Mouse (Mus musculus): Measurements from ENCODE around the gene Ogfod1. TPM values are rescaled to one million over a fixed set of nuclear protein-coding genes. Genes with fewer than 3 reads are reported as not detected.

Gene Ogfod1
- polyA plus RNA-seq, 1 experiment from 2014 or later: 5.4 TPM

DNA sequence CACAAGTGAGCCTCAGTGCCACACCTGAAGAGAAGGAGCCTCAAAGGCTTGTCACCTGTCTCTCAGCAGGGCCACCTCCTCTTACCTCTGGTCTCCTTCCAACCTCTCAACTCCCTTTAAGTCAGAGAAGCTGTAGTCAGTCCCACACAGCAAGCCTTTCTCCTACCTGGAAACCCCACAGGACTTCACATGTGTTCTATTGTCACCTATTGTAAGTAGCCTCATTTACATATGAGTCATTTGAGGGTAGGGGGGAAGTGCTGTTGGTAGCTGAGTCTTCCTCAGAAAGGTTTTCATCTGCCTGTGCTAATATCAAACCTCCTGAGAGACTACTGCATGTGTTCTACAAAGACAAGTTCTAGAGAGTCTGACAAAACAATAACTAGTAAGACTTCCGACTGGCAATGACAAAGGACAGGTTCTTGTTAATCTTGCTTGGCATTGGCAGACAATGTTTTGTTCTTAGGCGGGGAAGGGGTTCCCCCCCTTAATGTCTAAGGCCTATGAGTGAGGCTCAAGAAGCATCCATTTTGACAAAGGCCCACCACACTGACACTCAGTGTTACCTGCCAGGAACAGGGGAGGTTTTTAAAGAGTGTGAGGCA is 26.8 kb upstream of the Ogfod1 start:
- Histone ChIP-seq H3K4me3 (ENCODE audit: low read depth, low read length) (no peak overlapping the region), H3K4me1 (replicated peaks; ENCODE audit: control insufficient read depth, insufficient read depth) (peaks cover 10% of the 10 kb centered on the region), H3K27me3 (ENCODE audit: control insufficient read depth, insufficient read depth, low read length) (no peaks in the 10 kb centered on the region), H3K27ac (replicated peaks) (0 out of 2 replicates have a peak overlapping the region, but pooled peaks have one; percentile 40), H3K9ac (ENCODE audit: low read length) (no peak overlapping the region; the same call in 1 of the 2 replicates), H3K36me3 (ENCODE audit: control insufficient read depth, insufficient read depth, low read length) (no peaks in the 10 kb centered on the region), H3K9me3 (ENCODE audit: control insufficient read depth, low read length) (no peaks in the 10 kb centered on the region), H3K4me2 (replicated peaks; ENCODE audit: low read depth) (peak overlapping the region; percentile 23)
- ATAC-seq (ENCODE audit: low FRiP score, low TSS enrichment) (no peak), DNase-seq (ENCODE audit: low spot score) (no peak)
- no peak for TF ChIP-seq CTCF (IDR thresholded peaks at IDR 0.05; ENCODE audit: low read depth)
- no peak for TF ChIP-seq EP300 (optimal IDR thresholded peaks at IDR 0.05)
- WGBS: 37% methylated on average over 2 of the region's 2 CpGs

DNA sequence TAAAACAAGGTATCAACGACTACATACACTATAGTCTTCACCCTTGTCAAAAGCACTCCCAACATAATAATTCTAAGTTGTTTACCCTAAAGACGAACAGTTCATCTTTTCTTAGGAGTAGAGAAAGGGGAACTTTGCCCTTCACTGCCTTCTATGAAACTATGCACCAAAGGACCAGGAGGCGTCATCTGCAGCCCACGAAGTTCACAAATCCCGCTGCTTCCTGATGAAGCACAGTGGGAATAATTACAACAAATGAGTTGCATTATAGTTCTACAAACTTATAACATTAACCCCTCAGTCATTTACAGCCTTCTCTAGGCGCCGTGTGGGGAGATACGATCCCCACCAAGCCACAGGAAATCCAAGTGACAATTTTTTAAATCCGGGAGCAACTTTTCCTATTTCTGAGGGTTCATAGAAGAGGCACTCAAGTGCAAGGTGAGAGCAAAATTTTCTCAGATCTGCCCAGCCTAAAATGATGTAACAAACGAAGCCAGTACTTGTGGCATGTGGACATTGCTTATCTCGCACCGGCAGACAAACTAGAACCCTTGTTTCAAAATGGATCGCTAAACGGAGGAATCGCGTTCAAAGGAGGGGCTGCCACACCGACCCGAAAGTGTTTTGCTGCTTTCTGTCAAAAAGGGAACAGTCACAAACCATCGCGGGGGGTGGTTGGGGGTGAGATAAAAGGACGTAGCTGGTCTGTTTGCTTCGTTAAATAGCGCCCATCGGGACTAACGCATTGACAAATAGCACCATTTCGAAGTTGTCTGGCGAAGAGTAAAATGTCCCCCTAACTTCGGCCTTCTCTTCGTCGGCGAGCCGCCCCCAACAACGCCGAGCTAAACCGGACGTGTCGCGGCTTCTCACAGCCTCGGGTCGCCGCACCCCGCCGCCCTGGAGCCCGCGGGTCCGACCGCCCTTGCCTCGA is 25.7 kb upstream of the Ogfod1 start:
- Histone ChIP-seq H3K4me2 (replicated peaks; ENCODE audit: low read depth) (peak overlapping the region; percentile 97), H3K4me3 (ENCODE audit: low read depth, low read length) (peak overlapping the region; percentile 97), H3K4me1 (replicated peaks; ENCODE audit: control insufficient read depth, insufficient read depth) (peaks cover 10% of the 10 kb centered on the region), H3K27ac (replicated peaks) (peak overlapping the region; percentile 97), H3K9me3 (ENCODE audit: control insufficient read depth, low read length) (no peaks in the 10 kb centered on the region), H3K9ac (ENCODE audit: low read length) (peak overlapping the region; percentile 95), H3K36me3 (ENCODE audit: control insufficient read depth, insufficient read depth, low read length) (no peaks in the 10 kb centered on the region), H3K27me3 (ENCODE audit: control insufficient read depth, insufficient read depth, low read length) (no peaks in the 10 kb centered on the region)
- WGBS: 3% methylated on average over 48 of the region's 48 CpGs
- ATAC-seq (ENCODE audit: low FRiP score, low TSS enrichment): no peak
- TF ChIP-seq CTCF (IDR thresholded peaks at IDR 0.05; ENCODE audit: low read depth) (0 out of 2 replicates have a peak, but pooled peaks have one; percentile 4), EP300 (optimal IDR thresholded peaks at IDR 0.05) (no peak)
- DNase-seq (ENCODE audit: low spot score): no peak

DNA sequence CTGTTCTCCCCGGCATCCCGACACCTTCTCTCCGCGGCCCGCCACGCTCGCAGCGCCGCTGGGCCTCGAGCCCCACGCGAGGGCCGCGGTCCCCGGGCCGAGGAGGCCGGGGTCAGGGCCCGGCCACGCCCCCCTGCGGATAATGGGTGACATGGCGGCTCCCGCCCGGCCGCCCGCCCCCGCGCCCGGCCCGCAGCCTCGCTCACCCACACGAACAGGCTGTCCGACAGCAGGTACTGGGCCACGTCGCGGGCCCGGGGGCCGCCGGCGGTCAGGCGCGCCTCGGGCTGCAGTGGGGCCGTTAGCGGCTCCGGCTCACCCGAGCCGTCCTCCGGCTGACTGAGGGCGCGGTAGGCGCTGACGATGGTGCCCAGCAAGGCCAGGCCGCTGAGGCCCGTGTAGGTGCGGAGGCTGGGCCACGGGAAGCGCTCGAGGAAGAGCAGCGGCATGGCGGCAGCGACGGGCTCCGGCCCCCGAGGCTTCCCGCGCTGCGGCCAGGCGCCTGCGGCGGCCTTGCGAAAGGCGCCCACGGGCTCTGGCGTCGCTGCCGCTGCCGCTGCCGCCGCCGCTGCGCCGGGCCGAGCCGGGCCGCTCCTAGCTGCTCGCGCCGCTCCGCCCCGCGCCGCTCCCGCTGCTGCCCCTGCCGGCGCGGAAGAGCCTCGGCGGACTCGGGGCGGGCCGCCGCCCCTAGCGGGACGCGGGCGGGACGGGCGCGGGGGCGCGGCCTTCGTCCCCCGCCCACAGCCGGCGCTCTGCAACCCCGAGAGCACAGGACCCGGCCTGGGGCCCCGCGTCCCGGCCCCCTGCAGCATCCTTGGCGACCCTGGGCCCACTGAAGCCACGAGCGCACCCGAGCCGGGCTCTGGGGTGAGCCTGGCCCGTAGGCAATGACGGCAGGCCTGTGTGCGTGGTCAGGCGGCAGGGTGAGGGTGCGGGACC is 24.7 kb upstream of the Ogfod1 start, which contains the start of gene Amfr:
Gene Amfr, minus strand, starts transcription at position 830 of the 939 bp plus-strand sequence.
- Histone ChIP-seq H3K9me3 (ENCODE audit: control insufficient read depth, low read length) (no peaks in the 10 kb centered on the region), H3K27ac (replicated peaks) (peak within 1 kb of the TSS; percentile 97), H3K36me3 (ENCODE audit: control insufficient read depth, insufficient read depth, low read length) (no peaks in the 10 kb centered on the region), H3K4me2 (replicated peaks; ENCODE audit: low read depth) (peak within 1 kb of the TSS; percentile 97), H3K4me1 (replicated peaks; ENCODE audit: control insufficient read depth, insufficient read depth) (peaks cover 10% of the 10 kb centered on the region), H3K4me3 (ENCODE audit: low read depth, low read length) (peak within 1 kb of the TSS; percentile 97), H3K27me3 (ENCODE audit: control insufficient read depth, insufficient read depth, low read length) (no peaks in the 10 kb centered on the region), H3K9ac (ENCODE audit: low read length) (peak within 1 kb of the TSS; percentile 95)
- DNase-seq (ENCODE audit: low spot score): peak; percentile 78
- under 1% methylated on average over 65 of the region's 130 CpGs for WGBS
- ATAC-seq (ENCODE audit: low FRiP score, low TSS enrichment): peak; percentile 97
- TF ChIP-seq EP300 (optimal IDR thresholded peaks at IDR 0.05) (no peak), CTCF (IDR thresholded peaks at IDR 0.05; ENCODE audit: low read depth) (peak; percentile 51)

DNA sequence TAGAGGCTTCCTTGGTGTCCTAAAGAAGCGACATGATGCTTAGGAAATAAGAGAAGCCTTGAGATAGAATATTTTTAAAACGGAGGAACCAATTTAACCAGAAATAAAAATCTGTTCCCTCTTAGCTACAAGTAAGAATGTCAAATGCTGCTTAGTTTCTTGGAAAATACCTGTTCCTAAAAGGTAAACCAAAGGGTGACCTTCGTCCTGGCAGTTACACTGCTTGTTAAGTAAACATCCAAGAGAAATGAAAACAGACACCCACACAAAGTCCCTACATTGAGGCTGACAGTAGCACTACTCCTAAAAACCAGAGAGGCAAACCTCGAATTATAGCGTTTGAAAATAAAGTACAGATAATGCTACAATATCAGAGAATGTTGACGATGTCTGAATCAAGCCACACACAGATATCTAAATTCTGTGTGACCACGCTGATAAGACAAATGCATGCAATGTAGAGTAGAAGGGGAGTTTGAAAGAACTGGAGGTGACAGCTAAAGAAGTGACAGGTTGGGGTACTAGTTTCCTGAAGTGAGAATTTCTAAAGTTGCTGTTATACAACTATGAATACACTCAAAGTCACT is 23.9 kb upstream of the Ogfod1 start:
- H3K9me3 ChIP-seq (ENCODE audit: control insufficient read depth, low read length): no peaks in the 10 kb centered on the region
- peak overlapping the region; percentile 97 for H3K4me3 ChIP-seq (ENCODE audit: low read depth, low read length)
- peak overlapping the region; percentile 97 for H3K4me2 ChIP-seq (replicated peaks; ENCODE audit: low read depth)
- no peaks in the 10 kb centered on the region for H3K27me3 ChIP-seq (ENCODE audit: control insufficient read depth, insufficient read depth, low read length)
- peak overlapping the region; percentile 95 for H3K9ac ChIP-seq (ENCODE audit: low read length)
- TF ChIP-seq EP300 (optimal IDR thresholded peaks at IDR 0.05) (no peak), CTCF (IDR thresholded peaks at IDR 0.05; ENCODE audit: low read depth) (no peak)
- H3K36me3 ChIP-seq (ENCODE audit: control insufficient read depth, insufficient read depth, low read length): no peaks in the 10 kb centered on the region
- 28% methylated on average over 7 of the region's 7 CpGs for WGBS
- DNase-seq (ENCODE audit: low spot score) (no peak), ATAC-seq (ENCODE audit: low FRiP score, low TSS enrichment) (no peak)
- H3K27ac ChIP-seq (replicated peaks): peak overlapping the region; percentile 97
- peaks cover 10% of the 10 kb centered on the region for H3K4me1 ChIP-seq (replicated peaks; ENCODE audit: control insufficient read depth, insufficient read depth)

DNA sequence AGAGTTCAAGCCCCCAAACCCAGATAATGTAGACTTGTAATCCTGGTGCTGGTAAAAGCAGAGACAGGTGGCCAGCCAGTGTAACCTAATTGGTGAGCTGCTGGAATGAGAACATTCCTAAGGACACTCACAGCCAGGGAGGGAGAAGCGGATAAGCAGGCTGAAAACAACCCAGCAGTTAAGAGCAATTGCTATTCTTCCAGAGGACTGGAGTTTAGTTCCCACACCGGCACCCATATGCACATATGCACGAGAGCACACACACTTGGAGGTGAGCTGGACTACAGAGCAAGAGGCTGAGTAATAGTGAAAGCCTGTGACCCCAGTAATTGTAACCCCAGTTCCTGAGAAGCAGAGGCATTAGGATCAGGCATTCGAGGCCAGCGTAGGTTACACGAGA is 13.1 kb upstream of the Ogfod1 start:
- 95% methylated on average over 6 of the region's 6 CpGs for WGBS
- peaks cover 13% of the 10 kb centered on the region for H3K36me3 ChIP-seq (ENCODE audit: control insufficient read depth, insufficient read depth, low read length)
- no peak for ATAC-seq (ENCODE audit: low FRiP score, low TSS enrichment)
- no peak overlapping the region for H3K4me3 ChIP-seq (ENCODE audit: low read depth, low read length)
- H3K9ac ChIP-seq (ENCODE audit: low read length): no peak overlapping the region
- H3K4me2 ChIP-seq (replicated peaks; ENCODE audit: low read depth): no peak overlapping the region
- no peaks in the 10 kb centered on the region for H3K9me3 ChIP-seq (ENCODE audit: control insufficient read depth, low read length)
- TF ChIP-seq EP300 (optimal IDR thresholded peaks at IDR 0.05) (no peak), CTCF (IDR thresholded peaks at IDR 0.05; ENCODE audit: low read depth) (no peak)
- H3K27ac ChIP-seq (replicated peaks): no peak overlapping the region
- no peaks in the 10 kb centered on the region for H3K27me3 ChIP-seq (ENCODE audit: control insufficient read depth, insufficient read depth, low read length)
- DNase-seq (ENCODE audit: low spot score): no peak
- H3K4me1 ChIP-seq (replicated peaks; ENCODE audit: control insufficient read depth, insufficient read depth): no peaks in the 10 kb centered on the region

Data from stomach, postnatal 0 days (tissue).